Mouse (Mus musculus): Measurements from ENCODE around the gene Olfr152.

Olfr152 gene

DNA sequence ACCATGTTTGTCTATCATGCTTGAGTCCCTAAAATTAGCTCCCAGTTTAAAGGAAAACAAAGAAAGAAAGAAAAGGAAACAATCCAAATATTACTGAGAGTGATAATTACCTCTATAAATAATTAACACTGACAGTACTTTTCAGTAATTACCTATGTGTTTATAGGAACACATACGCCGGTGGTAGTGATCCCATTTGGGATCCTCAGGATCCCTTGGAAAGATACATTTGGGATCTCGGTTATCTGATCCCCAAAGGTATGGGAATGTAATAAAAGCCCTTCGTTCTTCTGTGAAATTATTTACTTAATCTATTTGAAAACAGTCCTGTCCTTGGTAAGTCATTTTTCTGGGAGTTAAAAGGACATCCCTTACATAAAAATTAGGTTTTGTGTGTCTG lies at the start of gene Olfr152:
Olfr152 (plus strand) TSS at position 301 of the 400 bp plus-strand sequence.
- no peak for DNase-seq (ENCODE audit: low read depth, low spot score)

- DNase-seq (ENCODE audit: low read depth, low spot score), result no peak
These were observed 39.4 kb upstream of the Olfr152 start, which contains the start of gene Olfr1138 for GRCm38 (mm10) chr2:87739878-87740277. Gene Olfr1138, minus strand, starts transcription at chr2:87739978.

GRCm38 (mm10) chr2:87743452-87743851 lies 35.8 kb upstream of the Olfr152 start, which contains the start of gene Olfr1140:
Gene Olfr1140, plus strand, starts transcription at chr2:87743752.
- no peak for DNase-seq (ENCODE audit: low read depth, low spot score)

- no peak for DNase-seq (ENCODE audit: low read depth, low spot score)
These were observed 25.4 kb upstream of the Olfr152 start, which contains the start of gene Olfr1141 for GRCm38 (mm10) chr2:87753891-87754290. Gene Olfr1141, minus strand, starts transcription at chr2:87753991.

DNA sequence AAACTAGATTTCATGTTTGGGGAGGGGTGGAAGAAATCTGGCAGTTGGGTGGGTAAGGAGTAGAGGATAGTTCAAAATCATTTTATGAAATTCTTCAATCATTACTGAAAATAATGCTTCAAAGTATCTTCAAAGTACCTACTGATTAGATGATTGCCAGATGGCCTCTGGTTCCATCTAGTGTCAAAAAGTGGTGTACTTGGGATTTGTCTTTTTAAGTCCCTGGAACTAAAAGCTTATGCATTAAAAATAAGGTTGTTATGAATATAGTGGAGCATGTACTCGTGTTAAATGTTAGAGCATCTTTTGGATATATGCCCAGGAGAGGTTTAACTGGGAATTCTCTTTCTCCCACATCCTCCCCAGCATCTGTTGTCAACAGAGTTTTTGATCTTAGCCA lies 3.1 kb upstream of the Olfr152 start:
- no peak for DNase-seq (ENCODE audit: low read depth, low spot score)

DNA sequence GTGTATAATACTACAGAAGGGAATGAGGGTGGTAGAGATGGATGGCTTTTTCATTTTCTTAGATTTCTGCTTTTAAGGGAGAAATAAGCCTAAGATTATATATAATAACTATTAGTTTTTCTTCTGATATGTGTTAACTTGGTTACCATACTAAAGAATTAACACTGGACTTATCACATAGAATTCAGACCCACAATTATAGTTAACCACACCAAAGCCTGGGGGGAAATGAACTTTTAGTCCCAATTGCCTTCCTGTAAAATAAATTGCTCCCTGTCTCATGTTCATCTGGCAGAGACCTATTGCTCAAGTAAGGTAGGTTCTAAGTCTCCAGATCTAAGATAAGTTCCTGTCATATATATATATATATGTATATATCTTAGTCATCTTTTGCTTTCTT lies 21.0 kb downstream of the Olfr152 start, which contains the start of gene Olfr1143:
Olfr1143 (plus strand) TSS at position 301 of the 400 bp plus-strand sequence.
- no peak for DNase-seq (ENCODE audit: low read depth, low spot score)

- DNase-seq (ENCODE audit: low read depth, low spot score), result no peak
These were observed 30.2 kb downstream of the Olfr152 start, which contains the start of gene Olfr1145 for GRCm38 (mm10) chr2:87809522-87809921. Gene Olfr1145, plus strand, starts transcription at chr2:87809822.

DNA sequence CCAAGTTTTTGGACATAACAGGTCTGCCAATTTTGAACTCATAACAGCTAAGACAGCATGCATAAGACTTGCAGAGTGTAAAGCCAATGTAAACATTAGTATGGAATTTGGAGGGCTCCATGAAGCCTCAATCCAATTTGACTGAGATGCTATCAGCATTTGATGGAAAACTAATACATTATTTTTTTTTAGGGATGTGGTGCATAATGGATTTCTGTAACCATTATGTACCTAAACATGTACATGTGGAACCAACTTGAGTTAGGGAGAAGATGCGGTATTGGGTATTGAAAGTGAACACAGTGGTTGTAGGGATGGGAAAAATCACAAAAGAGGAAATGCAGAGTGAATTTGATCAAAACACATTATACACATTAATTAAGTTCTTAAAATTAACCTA lies 51.0 kb downstream of the Olfr152 start, which contains the start of gene Olfr1148:
Olfr1148 (plus strand) TSS at position 301 of the 400 bp plus-strand sequence.
- no peak for DNase-seq (ENCODE audit: low read depth, low spot score)

Measured in skeletal muscle tissue, adult 2 months (tissue).